Mouse (Mus musculus) right cerebral cortex, postnatal 4 days (tissue): Measurements from ENCODE around the gene Ccnl1.

Experiments used
- DNase-seq: peaks from one replicate; pipeline ENCODE4 v3.0.0-alpha.2; 2022

Gene Ccnl1

GRCm38 (mm10) chr3:65958840-65959185 lies 764 bp upstream of the Ccnl1 start:
- no peak for DNase-seq

GRCm38 (mm10) chr3:65957271-65958101 lies 563 bp downstream of the Ccnl1 start:
- peak; percentile 62 for DNase-seq

- no peak for DNase-seq
These were observed 3.3 kb downstream of the Ccnl1 start for GRCm38 (mm10) chr3:65954499-65955391.

- no peak for DNase-seq
These were observed 7.2 kb downstream of the Ccnl1 start for GRCm38 (mm10) chr3:65950831-65951365.

GRCm38 (mm10) chr3:65950304-65950703 lies 7.7 kb downstream of the Ccnl1 start:
- no peak for DNase-seq

GRCm38 (mm10) chr3:65945277-65945932 lies 12.6 kb downstream of the Ccnl1 start:
- no peak for DNase-seq

GRCm38 (mm10) chr3:65944713-65945112 lies 13.3 kb downstream of the Ccnl1 start:
- DNase-seq: no peak

- no peak for DNase-seq
These were observed 14.6 kb downstream of the Ccnl1 start for GRCm38 (mm10) chr3:65943453-65943852.

- DNase-seq: no peak
These were observed 17.0 kb downstream of the Ccnl1 start for GRCm38 (mm10) chr3:65941052-65941451.

GRCm38 (mm10) chr3:65938211-65938610 lies 19.8 kb downstream of the Ccnl1 start:
- no peak for DNase-seq

- no peak for DNase-seq
These were observed 21.7 kb downstream of the Ccnl1 start for GRCm38 (mm10) chr3:65936384-65936783.

- no peak for DNase-seq
These were observed 22.9 kb downstream of the Ccnl1 start for GRCm38 (mm10) chr3:65935153-65935552.

- no peak for DNase-seq
These were observed 24.3 kb downstream of the Ccnl1 start for GRCm38 (mm10) chr3:65933726-65934125.

- no peak for DNase-seq
These were observed 26.5 kb downstream of the Ccnl1 start for GRCm38 (mm10) chr3:65931542-65931941.

- no peak for DNase-seq
These were observed 27.4 kb downstream of the Ccnl1 start for GRCm38 (mm10) chr3:65930636-65931035.

- DNase-seq: peak; percentile 60
These were observed 28.0 kb downstream of the Ccnl1 start for GRCm38 (mm10) chr3:65929821-65930633.

GRCm38 (mm10) chr3:65929304-65929783 lies 28.7 kb downstream of the Ccnl1 start:
- peak; percentile 70 for DNase-seq

- no peak for DNase-seq
These were observed 29.3 kb downstream of the Ccnl1 start for GRCm38 (mm10) chr3:65928614-65929272.

GRCm38 (mm10) chr3:65927685-65928084 lies 30.4 kb downstream of the Ccnl1 start:
- DNase-seq: peak; percentile 23

GRCm38 (mm10) chr3:65927101-65927501 lies 30.9 kb downstream of the Ccnl1 start:
- DNase-seq: no peak

- no peak for DNase-seq
These were observed 31.6 kb downstream of the Ccnl1 start for GRCm38 (mm10) chr3:65926426-65926825.
